Mouse (Mus musculus) cortical plate, adult 2 months (tissue): ENCODE results near the gene Cnih3. TPM values are rescaled to one million over a fixed set of nuclear protein-coding genes. Genes with fewer than 3 reads are reported as not detected.

Experiments
- H3K27ac ChIP-seq: fragments of 200-500 bp; 2 replicates; pipeline ENCODE4 v1.5.1; 2012; ENCODE audit warnings: low read length, control low read depth, inconsistent platforms; ENCODE audit not compliant: insufficient read depth
- H3K4me1 ChIP-seq: fragments of 200-500 bp; 2 replicates; pipeline ENCODE4 v1.6.1; 2011; ENCODE audit warnings: low read length; ENCODE audit not compliant: control insufficient read depth, insufficient read depth
- H3K4me3 ChIP-seq: fragments of 200-500 bp; 2 replicates; pipeline ENCODE4 v1.5.1; 2011; ENCODE audit warnings: mild to moderate bottlenecking, low read length, control low read depth; ENCODE audit not compliant: insufficient read depth
- CTCF ChIP-seq: fragments of 200-500 bp; IDR thresholded peaks from 2 replicates; pipeline ENCODE4 v1.5.1; 2011; ENCODE audit warnings: mild to moderate bottlenecking, control low read depth, low read length; ENCODE audit not compliant: insufficient read depth; ENCODE audit errors: extremely low read depth
- POLR2A ChIP-seq: fragments of 200-500 bp; IDR thresholded peaks from 2 replicates; pipeline ENCODE4 v1.6.1; 2011; ENCODE audit warnings: mild to moderate bottlenecking, low read length, control low read depth; ENCODE audit not compliant: insufficient read depth; ENCODE audit errors: extremely low read depth
- polyA plus RNA-seq: library from polyadenylated mRNA; depleted of rRNA; stranded (reverse); fragments of >200 nt; gene quantifications from 2 replicates; pipeline ENCODE4 v1.2.3, GENCODE M21; 2012

Cnih3 gene
- polyA plus RNA-seq, 1 experiment = 57.0 TPM

- Histone ChIP-seq H3K4me1 (peaks cover 2% of the 10 kb centered on the region; the same call in 1 of the 2 replicates), H3K4me3 (no peak overlapping the region), H3K27ac (no peak overlapping the region)
- TF ChIP-seq CTCF (no peak), POLR2A (no peak)
These were observed 64.4 kb downstream of the Cnih3 start for GRCm38 (mm10) chr1:181416841-181417240.

- Histone ChIP-seq H3K4me1 (peaks cover 2% of the 10 kb centered on the region; the same call in 1 of the 2 replicates), H3K4me3 (no peak overlapping the region), H3K27ac (no peak overlapping the region)
- TF ChIP-seq POLR2A (no peak), CTCF (no peak)
These were observed 65.6 kb downstream of the Cnih3 start for GRCm38 (mm10) chr1:181417937-181418523.

- Histone ChIP-seq H3K4me3 (no peak overlapping the region), H3K27ac (no peak overlapping the region), H3K4me1 (peaks cover 2% of the 10 kb centered on the region; the same call in 1 of the 2 replicates)
- no peak for TF ChIP-seq CTCF
- no peak for TF ChIP-seq POLR2A
These were observed 67.7 kb downstream of the Cnih3 start for GRCm38 (mm10) chr1:181420080-181420536.

- TF ChIP-seq CTCF (no peak), POLR2A (no peak)
- H3K4me3 ChIP-seq = no peak overlapping the region
- H3K4me1 ChIP-seq = peaks cover 2% of the 10 kb centered on the region; the same call in 1 of the 2 replicates
- no peak overlapping the region for H3K27ac ChIP-seq
These were observed 70.4 kb downstream of the Cnih3 start for GRCm38 (mm10) chr1:181422796-181423195.

GRCm38 (mm10) chr1:181424922-181425321 is 72.5 kb downstream of the Cnih3 start:
- Histone ChIP-seq H3K27ac (no peak overlapping the region), H3K4me3 (no peak overlapping the region), H3K4me1 (no peaks in the 10 kb centered on the region)
- TF ChIP-seq POLR2A = no peak
- no peak for TF ChIP-seq CTCF

- no peak overlapping the region for H3K27ac ChIP-seq
- no peak overlapping the region for H3K4me3 ChIP-seq
- no peaks in the 10 kb centered on the region for H3K4me1 ChIP-seq
- TF ChIP-seq POLR2A = no peak
- no peak for TF ChIP-seq CTCF
These were observed 73.0 kb downstream of the Cnih3 start for GRCm38 (mm10) chr1:181425388-181425787.

- Histone ChIP-seq H3K27ac (no peak overlapping the region), H3K4me3 (no peak overlapping the region)
- TF ChIP-seq POLR2A = no peak
- TF ChIP-seq CTCF = no peak
These were observed 74.0 kb downstream of the Cnih3 start for GRCm38 (mm10) chr1:181426406-181426805.

GRCm38 (mm10) chr1:181433263-181433662 is 80.8 kb downstream of the Cnih3 start:
- H3K27ac ChIP-seq = peak overlapping the region; percentile 73; the same call in 1 of the 2 replicates
- H3K4me3 ChIP-seq = no peak overlapping the region
- TF ChIP-seq CTCF (no peak), POLR2A (no peak)
- H3K4me1 ChIP-seq = peaks cover 15% of the 10 kb centered on the region

More at GRCm38 (mm10) chr1:181426406-181426805, 74.0 kb downstream of the Cnih3 start:
- no peaks in the 10 kb centered on the region for H3K4me1 ChIP-seq

GRCm38 (mm10) chr1:181435414-181435813 is 83.0 kb downstream of the Cnih3 start:
- TF ChIP-seq POLR2A (no peak), CTCF (no peak)
- peaks cover 16% of the 10 kb centered on the region for H3K4me1 ChIP-seq
- H3K4me3 ChIP-seq = no peak overlapping the region
- no peak overlapping the region for H3K27ac ChIP-seq

- Histone ChIP-seq H3K4me1 (peaks cover 5% of the 10 kb centered on the region; the same call in 1 of the 2 replicates), H3K27ac (no peak overlapping the region), H3K4me3 (no peak overlapping the region)
- no peak for TF ChIP-seq POLR2A
- no peak for TF ChIP-seq CTCF
These were observed 88.7 kb downstream of the Cnih3 start for GRCm38 (mm10) chr1:181440982-181441603.

- Histone ChIP-seq H3K27ac (no peak overlapping the region), H3K4me1 (peaks cover 5% of the 10 kb centered on the region; the same call in 1 of the 2 replicates), H3K4me3 (no peak overlapping the region)
- TF ChIP-seq CTCF = no peak
- TF ChIP-seq POLR2A = no peak
These were observed 89.3 kb downstream of the Cnih3 start for GRCm38 (mm10) chr1:181441654-181442241.
